Mouse (Mus musculus) liver, embryonic 14.5 days (tissue): Measurements from ENCODE around the gene Furin.

Experiments
- CTCF ChIP-seq: IDR thresholded peaks from 2 replicates; pipeline ENCODE4 v1.5.1; 2016; ENCODE audit warnings: antibody characterized with exemption, low read depth, control low read depth
- EP300 ChIP-seq: IDR thresholded peaks from 2 replicates; pipeline ENCODE4 v1.6.1; 2016; ENCODE audit warnings: antibody characterized with exemption, low read depth

DNA sequence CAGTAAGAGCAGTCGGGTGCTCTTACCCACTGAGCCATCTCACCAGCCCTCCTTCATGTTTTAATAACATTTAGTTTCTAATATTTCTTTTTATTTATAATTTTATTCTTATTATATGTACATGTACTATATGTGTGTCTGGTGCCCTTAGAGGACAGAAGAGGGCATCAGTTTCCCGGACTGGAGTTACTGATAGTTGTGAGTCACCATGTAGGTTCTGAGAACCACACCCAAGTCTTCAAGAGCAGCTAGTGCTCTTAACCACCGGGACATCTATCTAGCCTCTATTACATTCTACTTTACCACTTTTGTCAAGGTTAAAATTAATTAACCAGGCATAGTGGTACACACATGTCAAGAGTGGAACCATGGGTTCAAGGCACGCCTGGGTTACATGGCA lies 10.6 kb downstream of the Furin start:
- TF ChIP-seq CTCF, result no peak
- no peak for TF ChIP-seq EP300
